Mouse (Mus musculus): ENCODE results near the gene Ucp2.

DNA sequence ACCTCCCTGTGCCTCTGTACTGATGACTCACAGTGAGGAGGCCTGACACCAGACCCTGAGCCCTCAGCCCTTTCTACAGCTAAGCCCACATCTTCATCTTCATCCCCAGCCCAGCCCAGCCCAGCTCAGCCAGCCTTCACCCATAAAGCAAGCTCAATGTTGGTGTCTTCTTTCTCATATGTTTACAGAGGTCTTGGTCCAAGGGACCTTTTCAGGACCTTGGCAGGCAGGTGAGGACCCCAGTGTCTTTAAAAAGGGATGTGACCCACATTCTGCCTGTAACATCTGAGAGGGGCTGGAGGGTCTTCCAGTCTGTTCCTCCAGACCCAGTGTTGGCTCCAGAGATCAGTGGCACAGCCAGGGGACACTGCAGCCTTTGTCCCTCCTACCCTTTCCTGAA is 6.3 kb downstream of the Ucp2 start:
- TF ChIP-seq CTCF (IDR thresholded peaks at IDR 0.05) = no peak
- TF ChIP-seq EP300 (IDR thresholded peaks at IDR 0.05) = no peak

Data from lung, postnatal 0 days (tissue).